Mouse (Mus musculus): ENCODE measurements around the gene Cd247. TPM values are rescaled to one million over a fixed set of nuclear protein-coding genes. Genes with fewer than 3 reads are reported as not detected.

Gene Cd247
- polyA plus RNA-seq, 1 experiment from 2014 or later = 0.88 TPM

- Histone ChIP-seq H3K9ac (ENCODE audit: low read depth, low read length) (no peak overlapping the region), H3K9me3 (ENCODE audit: control insufficient read depth, low read length) (no peaks in the 10 kb centered on the region), H3K4me1 (ENCODE audit: control insufficient read depth, insufficient read depth, low read length) (no peaks in the 10 kb centered on the region), H3K27ac (ENCODE audit: low read depth, low read length) (no peak overlapping the region), H3K4me2 (replicated peaks; ENCODE audit: low read depth, low read length) (no peak overlapping the region), H3K27me3 (ENCODE audit: control insufficient read depth, insufficient read depth, low read length) (0 out of 2 replicates have a peak, but pooled peaks cover 3% of the 10 kb centered on the region), H3K4me3 (ENCODE audit: low read length) (no peak overlapping the region), H3K36me3 (ENCODE audit: control insufficient read depth, insufficient read depth, low read length) (peaks cover 3% of the 10 kb centered on the region; the same call in 1 of the 2 replicates)
- ATAC-seq (ENCODE audit: low FRiP score, low TSS enrichment) = no peak
- 76% methylated on average over 10 of the region's 10 CpGs for WGBS
Observed at GRCm38 (mm10) chr1:165770181-165770759, 18.2 kb upstream of the Cd247 start.

- 1% methylated on average over 12 of the region's 12 CpGs for WGBS
- Histone ChIP-seq H3K9ac (ENCODE audit: low read depth, low read length) (no peak overlapping the region), H3K27me3 (ENCODE audit: control insufficient read depth, insufficient read depth, low read length) (no peaks in the 10 kb centered on the region), H3K36me3 (ENCODE audit: control insufficient read depth, insufficient read depth, low read length) (peaks cover 3% of the 10 kb centered on the region; the same call in 1 of the 2 replicates), H3K4me2 (replicated peaks; ENCODE audit: low read depth, low read length) (peak overlapping the region; percentile 30), H3K4me3 (ENCODE audit: low read length) (no peak overlapping the region), H3K4me1 (ENCODE audit: control insufficient read depth, insufficient read depth, low read length) (no peaks in the 10 kb centered on the region), H3K9me3 (ENCODE audit: control insufficient read depth, low read length) (no peaks in the 10 kb centered on the region), H3K27ac (ENCODE audit: low read depth, low read length) (no peak overlapping the region)
- ATAC-seq (ENCODE audit: low FRiP score, low TSS enrichment) = peak; percentile 84
Observed at GRCm38 (mm10) chr1:165771491-165771897, 17.0 kb upstream of the Cd247 start.

DNA sequence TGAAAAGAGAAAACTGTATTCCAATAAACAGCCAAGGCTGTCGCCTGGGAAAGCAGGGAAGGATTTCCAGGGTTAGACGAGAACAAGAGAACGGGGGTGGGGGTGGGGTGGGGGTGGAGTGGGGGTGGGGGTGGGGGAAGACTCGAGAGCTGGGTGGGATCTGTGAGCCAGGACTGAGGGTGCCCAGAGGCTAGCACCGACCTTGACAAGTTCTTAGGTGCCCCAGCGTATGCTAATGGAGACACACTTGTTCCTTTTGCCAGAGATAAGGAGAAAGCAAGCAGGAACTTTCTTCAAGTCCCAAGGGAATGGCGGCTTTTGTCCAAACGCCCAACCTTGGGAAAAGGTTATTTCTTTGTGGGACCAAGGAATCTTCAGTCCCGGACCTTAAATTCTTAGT lies 16.5 kb upstream of the Cd247 start:
- peak overlapping the region; percentile 30 for H3K4me2 ChIP-seq (replicated peaks; ENCODE audit: low read depth, low read length)
- H3K4me1 ChIP-seq (ENCODE audit: control insufficient read depth, insufficient read depth, low read length) = no peaks in the 10 kb centered on the region
- H3K27ac ChIP-seq (ENCODE audit: low read depth, low read length) = no peak overlapping the region
- H3K27me3 ChIP-seq (ENCODE audit: control insufficient read depth, insufficient read depth, low read length) = no peaks in the 10 kb centered on the region
- no peak overlapping the region for H3K9ac ChIP-seq (ENCODE audit: low read depth, low read length)
- no peaks in the 10 kb centered on the region for H3K9me3 ChIP-seq (ENCODE audit: control insufficient read depth, low read length)
- WGBS = 47% methylated on average over 9 of the region's 9 CpGs
- peaks cover 3% of the 10 kb centered on the region; the same call in 1 of the 2 replicates for H3K36me3 ChIP-seq (ENCODE audit: control insufficient read depth, insufficient read depth, low read length)
- ATAC-seq (ENCODE audit: low FRiP score, low TSS enrichment) = no peak
- H3K4me3 ChIP-seq (ENCODE audit: low read length) = no peak overlapping the region

- no peak overlapping the region for H3K9ac ChIP-seq (ENCODE audit: low read depth, low read length)
- 0 out of 2 replicates have a peak, but pooled peaks cover under 1% of the 10 kb centered on the region for H3K4me1 ChIP-seq (ENCODE audit: control insufficient read depth, insufficient read depth, low read length)
- WGBS = 51% methylated on average over 19 of the region's 19 CpGs
- 0 out of 2 replicates have a peak overlapping the region, but pooled peaks have one; percentile 5 for H3K4me2 ChIP-seq (replicated peaks; ENCODE audit: low read depth, low read length)
- no peak for ATAC-seq (ENCODE audit: low FRiP score, low TSS enrichment)
- H3K36me3 ChIP-seq (ENCODE audit: control insufficient read depth, insufficient read depth, low read length) = peaks cover 3% of the 10 kb centered on the region; the same call in 1 of the 2 replicates
- peaks cover 3% of the 10 kb centered on the region; the same call in 1 of the 2 replicates for H3K27me3 ChIP-seq (ENCODE audit: control insufficient read depth, insufficient read depth, low read length)
- no peak overlapping the region for H3K4me3 ChIP-seq (ENCODE audit: low read length)
- no peaks in the 10 kb centered on the region for H3K9me3 ChIP-seq (ENCODE audit: control insufficient read depth, low read length)
- H3K27ac ChIP-seq (ENCODE audit: low read depth, low read length) = no peak overlapping the region
Observed at GRCm38 (mm10) chr1:165775518-165776294, 12.8 kb upstream of the Cd247 start.

GRCm38 (mm10) chr1:165779954-165780585 lies 8.4 kb upstream of the Cd247 start:
- H3K9ac ChIP-seq (ENCODE audit: low read depth, low read length) = peak overlapping the region; percentile 42; the same call in 1 of the 2 replicates
- no peaks in the 10 kb centered on the region for H3K9me3 ChIP-seq (ENCODE audit: control insufficient read depth, low read length)
- H3K4me2 ChIP-seq (replicated peaks; ENCODE audit: low read depth, low read length) = peak overlapping the region; percentile 71
- no peaks in the 10 kb centered on the region for H3K36me3 ChIP-seq (ENCODE audit: control insufficient read depth, insufficient read depth, low read length)
- H3K4me1 ChIP-seq (ENCODE audit: control insufficient read depth, insufficient read depth, low read length) = 0 out of 2 replicates have a peak, but pooled peaks cover 4% of the 10 kb centered on the region
- H3K4me3 ChIP-seq (ENCODE audit: low read length) = peak overlapping the region; percentile 34
- peaks cover 3% of the 10 kb centered on the region; the same call in 1 of the 2 replicates for H3K27me3 ChIP-seq (ENCODE audit: control insufficient read depth, insufficient read depth, low read length)
- WGBS = 5% methylated on average over 13 of the region's 13 CpGs
- peak; percentile 82 for ATAC-seq (ENCODE audit: low FRiP score, low TSS enrichment)
- H3K27ac ChIP-seq (ENCODE audit: low read depth, low read length) = no peak overlapping the region

GRCm38 (mm10) chr1:165780586-165781111 lies 7.8 kb upstream of the Cd247 start:
- peaks cover 3% of the 10 kb centered on the region; the same call in 1 of the 2 replicates for H3K27me3 ChIP-seq (ENCODE audit: control insufficient read depth, insufficient read depth, low read length)
- 3% methylated on average over 20 of the region's 20 CpGs for WGBS
- H3K4me3 ChIP-seq (ENCODE audit: low read length) = peak overlapping the region; percentile 34
- H3K36me3 ChIP-seq (ENCODE audit: control insufficient read depth, insufficient read depth, low read length) = no peaks in the 10 kb centered on the region
- no peak overlapping the region for H3K27ac ChIP-seq (ENCODE audit: low read depth, low read length)
- H3K9ac ChIP-seq (ENCODE audit: low read depth, low read length) = peak overlapping the region; percentile 42; the same call in 1 of the 2 replicates
- H3K9me3 ChIP-seq (ENCODE audit: control insufficient read depth, low read length) = no peaks in the 10 kb centered on the region
- ATAC-seq (ENCODE audit: low FRiP score, low TSS enrichment) = peak; percentile 83
- 0 out of 2 replicates have a peak, but pooled peaks cover 4% of the 10 kb centered on the region for H3K4me1 ChIP-seq (ENCODE audit: control insufficient read depth, insufficient read depth, low read length)
- H3K4me2 ChIP-seq (replicated peaks; ENCODE audit: low read depth, low read length) = peak overlapping the region; percentile 71

- Histone ChIP-seq H3K36me3 (ENCODE audit: control insufficient read depth, insufficient read depth, low read length) (no peaks in the 10 kb centered on the region), H3K27ac (ENCODE audit: low read depth, low read length) (no peak overlapping the region), H3K4me3 (ENCODE audit: low read length) (no peak overlapping the region), H3K9me3 (ENCODE audit: control insufficient read depth, low read length) (no peaks in the 10 kb centered on the region), H3K27me3 (ENCODE audit: control insufficient read depth, insufficient read depth, low read length) (peaks cover 3% of the 10 kb centered on the region; the same call in 1 of the 2 replicates), H3K4me2 (replicated peaks; ENCODE audit: low read depth, low read length) (no peak overlapping the region), H3K9ac (ENCODE audit: low read depth, low read length) (no peak overlapping the region), H3K4me1 (ENCODE audit: control insufficient read depth, insufficient read depth, low read length) (peaks cover 4% of the 10 kb centered on the region; the same call in 1 of the 2 replicates)
- ATAC-seq (ENCODE audit: low FRiP score, low TSS enrichment) = no peak
- WGBS = 83% methylated on average over 9 of the region's 9 CpGs
Observed at GRCm38 (mm10) chr1:165781426-165781825, 7.1 kb upstream of the Cd247 start.

- H3K4me2 ChIP-seq (replicated peaks; ENCODE audit: low read depth, low read length) = no peak overlapping the region
- no peak overlapping the region for H3K27ac ChIP-seq (ENCODE audit: low read depth, low read length)
- H3K4me1 ChIP-seq (ENCODE audit: control insufficient read depth, insufficient read depth, low read length) = peaks cover 4% of the 10 kb centered on the region; the same call in 1 of the 2 replicates
- H3K9ac ChIP-seq (ENCODE audit: low read depth, low read length) = no peak overlapping the region
- ATAC-seq (ENCODE audit: low FRiP score, low TSS enrichment) = no peak
- no peaks in the 10 kb centered on the region for H3K36me3 ChIP-seq (ENCODE audit: control insufficient read depth, insufficient read depth, low read length)
- no peaks in the 10 kb centered on the region for H3K9me3 ChIP-seq (ENCODE audit: control insufficient read depth, low read length)
- H3K4me3 ChIP-seq (ENCODE audit: low read length) = no peak overlapping the region
- H3K27me3 ChIP-seq (ENCODE audit: control insufficient read depth, insufficient read depth, low read length) = peaks cover 3% of the 10 kb centered on the region; the same call in 1 of the 2 replicates
- 90% methylated on average over 12 of the region's 12 CpGs for WGBS
Observed at GRCm38 (mm10) chr1:165781911-165782310, 6.6 kb upstream of the Cd247 start.
